Mouse (Mus musculus): ENCODE data around the gene Ypel5.

- no peak for TF ChIP-seq CTCF (IDR thresholded peaks at IDR 0.05; ENCODE audit: insufficient read depth, low read depth, low read length)
- TF ChIP-seq POLR2A (IDR thresholded peaks at IDR 0.05; ENCODE audit: insufficient read depth, low read depth, low read length): no peak
These were observed 2.7 kb downstream of the Ypel5 start for GRCm38 (mm10) chr17:72839000-72839399.

All from olfactory bulb, adult 2 months (tissue).